Mouse (Mus musculus) thymus, adult 2 months (tissue): ENCODE measurements around the gene Fam174b. TPM values are rescaled to one million over a fixed set of nuclear protein-coding genes. Genes with fewer than 3 reads are reported as not detected.

Experiments
- DNase-seq: peaks from one replicate; pipeline ENCODE4 v3.0.0; 2021
- H3K27ac ChIP-seq: fragments of 200-500 bp; 2 replicates; pipeline ENCODE4 v1.5.1; 2012; ENCODE audit warnings: low read length, control low read depth; ENCODE audit not compliant: control insufficient read depth, insufficient read depth
- H3K27me3 ChIP-seq: fragments of 200-500 bp; 2 replicates; pipeline ENCODE4 v1.6.1; 2012; ENCODE audit warnings: mild to moderate bottlenecking, low read length, moderate library complexity, mixed read lengths; ENCODE audit not compliant: control insufficient read depth, insufficient read depth
- H3K36me3 ChIP-seq: fragments of 200-500 bp; 2 replicates; pipeline ENCODE4 v1.6.1; 2012; ENCODE audit warnings: mild to moderate bottlenecking, low read length, moderate library complexity; ENCODE audit not compliant: control insufficient read depth, insufficient read depth
- H3K4me1 ChIP-seq: fragments of 200-500 bp; replicated peaks from 2 replicates; pipeline ENCODE4 v1.6.1; 2012; ENCODE audit warnings: low read length; ENCODE audit not compliant: control insufficient read depth, insufficient read depth
- H3K4me3 ChIP-seq: fragments of 200-500 bp; 2 replicates; pipeline ENCODE4 v1.5.1; 2012; ENCODE audit warnings: mild to moderate bottlenecking, low read length, control low read depth, moderate library complexity; ENCODE audit not compliant: control insufficient read depth, insufficient read depth
- CTCF ChIP-seq: fragments of 200-500 bp; IDR thresholded peaks from 2 replicates; pipeline ENCODE4 v1.5.1; 2012; ENCODE audit warnings: mild to moderate bottlenecking, control low read depth, low read length, moderate library complexity, borderline replicate concordance; ENCODE audit not compliant: control insufficient read depth, poor library complexity, insufficient read depth; ENCODE audit errors: extremely low read depth
- POLR2A ChIP-seq: fragments of 200-500 bp; IDR thresholded peaks from 2 replicates; pipeline ENCODE4 v1.6.1; 2012; ENCODE audit warnings: mild to moderate bottlenecking, low read length, control low read depth, moderate library complexity; ENCODE audit not compliant: control insufficient read depth, poor library complexity, insufficient read depth; ENCODE audit errors: extremely low read depth
- WGBS: fragments of 180-500 bp; shearing (Covaris S2); methylation state at CpG from one replicate; pipeline ENCODE4 v1.1.7; 2018; 5-methylcytosine and 5-hydroxymethylcytosine counted together
- polyA plus RNA-seq: library from polyadenylated mRNA; depleted of rRNA; stranded (reverse); fragments of >200 nt; gene quantifications from 2 replicates; pipeline ENCODE4 v1.2.3, GENCODE M21; 2012; rRNA removed

Gene Fam174b
- polyA plus RNA-seq, 1 experiment, result 13.2 TPM

DNA sequence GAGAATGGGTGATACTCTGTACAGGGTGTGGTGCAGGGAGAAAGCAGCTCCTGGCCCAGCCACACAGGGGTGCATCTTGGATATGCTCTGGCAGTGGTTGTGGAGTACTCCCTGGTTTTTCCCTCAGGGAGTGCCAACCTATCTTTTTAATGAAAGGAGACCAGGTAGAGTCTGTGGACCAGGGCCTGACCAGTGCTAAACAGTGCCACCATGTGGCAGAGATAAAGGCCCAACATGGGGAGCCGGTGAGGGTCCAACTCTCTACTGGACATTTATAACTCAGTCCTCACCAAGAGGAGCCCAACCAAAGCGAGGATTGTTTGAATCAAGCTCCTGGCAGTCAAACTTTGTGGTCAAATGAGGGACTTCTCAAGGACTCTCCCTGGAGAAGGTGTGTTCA is 69.2 kb downstream of the Fam174b start:
- TF ChIP-seq CTCF, result no peak
- no peak for TF ChIP-seq POLR2A
- 40% methylated on average over 2 of the region's 2 CpGs for WGBS
- Histone ChIP-seq H3K4me3 (no peak overlapping the region), H3K27me3 (no peaks in the 10 kb centered on the region), H3K4me1 (no peaks in the 10 kb centered on the region), H3K36me3 (no peaks in the 10 kb centered on the region), H3K27ac (no peak overlapping the region)
- no peak for DNase-seq

DNA sequence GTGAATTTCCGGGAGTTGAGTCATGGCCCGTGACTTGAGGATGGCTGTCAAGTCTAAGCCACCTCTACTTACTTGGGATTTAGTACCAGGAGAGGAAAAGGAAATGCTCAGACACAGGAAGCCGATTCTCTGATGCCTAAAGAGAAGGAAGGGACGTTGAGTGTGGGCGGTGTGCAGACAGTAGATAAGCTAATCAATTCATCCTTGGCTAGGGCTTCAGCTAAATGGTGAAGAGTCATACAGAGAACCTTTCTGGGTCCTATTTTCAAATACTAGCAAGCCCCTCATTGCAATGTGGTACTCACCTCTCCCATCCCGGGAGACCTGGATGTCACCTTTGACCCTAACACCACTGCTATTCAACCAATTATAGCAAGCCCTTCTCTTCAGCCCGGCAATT is 71.3 kb downstream of the Fam174b start:
- WGBS, result 55% methylated on average over 7 of the region's 7 CpGs
- Histone ChIP-seq H3K4me1 (no peaks in the 10 kb centered on the region), H3K36me3 (no peaks in the 10 kb centered on the region), H3K27me3 (no peaks in the 10 kb centered on the region), H3K4me3 (no peak overlapping the region), H3K27ac (no peak overlapping the region)
- no peak for DNase-seq
- TF ChIP-seq POLR2A (no peak), CTCF (no peak)

DNA sequence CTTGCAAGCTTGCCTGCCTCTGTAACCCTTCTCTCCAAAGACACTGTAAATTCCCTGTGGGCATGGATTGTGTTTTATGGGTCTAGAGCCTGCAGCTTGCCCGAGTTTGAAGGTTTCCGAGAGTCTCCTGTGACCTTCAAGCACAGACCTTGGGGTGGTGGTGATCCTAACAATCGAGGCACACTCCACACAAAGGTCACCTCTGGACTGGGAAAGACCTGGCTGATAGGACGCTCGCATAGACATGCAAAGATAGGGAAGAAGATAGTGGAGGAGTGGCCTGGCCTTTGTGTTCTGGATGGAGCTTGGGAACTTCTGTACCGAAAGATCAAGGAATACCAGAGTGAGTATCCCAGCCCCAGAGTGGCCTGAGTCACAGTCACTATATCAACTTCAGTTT is 72.1 kb downstream of the Fam174b start:
- no peak for DNase-seq
- no peak for TF ChIP-seq CTCF
- TF ChIP-seq POLR2A, result no peak
- WGBS, result 80% methylated on average over 6 of the region's 6 CpGs
- H3K4me3 ChIP-seq, result no peak overlapping the region
- no peaks in the 10 kb centered on the region for H3K27me3 ChIP-seq
- H3K27ac ChIP-seq, result no peak overlapping the region
- H3K36me3 ChIP-seq, result no peaks in the 10 kb centered on the region
- no peaks in the 10 kb centered on the region for H3K4me1 ChIP-seq

DNA sequence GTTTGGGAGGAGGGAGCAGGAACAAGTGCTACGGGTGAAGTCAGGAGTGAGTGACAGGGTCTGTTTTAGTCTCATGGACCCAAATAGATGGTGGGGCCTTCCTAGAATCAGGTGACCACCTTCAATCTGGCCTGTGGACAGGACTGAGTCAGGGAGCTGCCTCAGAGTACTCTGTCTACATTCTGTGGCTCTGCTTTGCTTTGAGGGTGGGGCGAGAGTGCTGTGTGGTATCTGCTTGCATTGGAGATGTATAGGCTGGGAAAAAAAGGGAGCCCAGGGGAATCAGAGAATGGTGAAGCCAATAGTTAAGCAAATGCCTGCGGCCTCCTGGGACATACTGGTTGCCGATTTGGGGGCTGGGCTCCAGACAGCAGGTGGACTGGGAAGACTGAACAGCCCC is 73.8 kb downstream of the Fam174b start:
- no peak overlapping the region for H3K27ac ChIP-seq
- no peak overlapping the region for H3K4me3 ChIP-seq
- no peak for TF ChIP-seq POLR2A
- TF ChIP-seq CTCF, result no peak
- 91% methylated on average over 4 of the region's 4 CpGs for WGBS
- H3K27me3 ChIP-seq, result no peaks in the 10 kb centered on the region
- no peaks in the 10 kb centered on the region for H3K4me1 ChIP-seq
- no peak for DNase-seq
- no peaks in the 10 kb centered on the region for H3K36me3 ChIP-seq

DNA sequence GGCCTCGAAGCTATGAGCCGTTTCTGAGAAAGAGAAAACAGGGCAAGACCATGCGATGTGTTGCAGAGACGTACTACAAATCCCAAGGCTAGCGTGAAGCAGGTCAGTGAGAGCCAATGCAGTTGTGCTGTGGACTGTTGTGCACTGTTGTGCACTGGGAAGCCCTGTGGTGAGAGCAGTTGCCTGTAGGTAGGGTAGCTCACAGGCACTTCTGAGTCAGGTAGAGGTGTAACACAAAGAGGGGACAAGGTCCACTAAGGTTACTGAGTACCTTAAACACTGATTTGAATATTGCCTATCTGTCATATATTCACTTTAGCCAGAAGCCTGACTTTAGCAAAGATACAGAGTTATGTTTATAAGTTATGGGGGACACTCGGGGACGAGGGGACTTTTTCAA is 74.4 kb downstream of the Fam174b start:
- TF ChIP-seq POLR2A (no peak), CTCF (no peak)
- H3K4me3 ChIP-seq, result no peak overlapping the region

DNA sequence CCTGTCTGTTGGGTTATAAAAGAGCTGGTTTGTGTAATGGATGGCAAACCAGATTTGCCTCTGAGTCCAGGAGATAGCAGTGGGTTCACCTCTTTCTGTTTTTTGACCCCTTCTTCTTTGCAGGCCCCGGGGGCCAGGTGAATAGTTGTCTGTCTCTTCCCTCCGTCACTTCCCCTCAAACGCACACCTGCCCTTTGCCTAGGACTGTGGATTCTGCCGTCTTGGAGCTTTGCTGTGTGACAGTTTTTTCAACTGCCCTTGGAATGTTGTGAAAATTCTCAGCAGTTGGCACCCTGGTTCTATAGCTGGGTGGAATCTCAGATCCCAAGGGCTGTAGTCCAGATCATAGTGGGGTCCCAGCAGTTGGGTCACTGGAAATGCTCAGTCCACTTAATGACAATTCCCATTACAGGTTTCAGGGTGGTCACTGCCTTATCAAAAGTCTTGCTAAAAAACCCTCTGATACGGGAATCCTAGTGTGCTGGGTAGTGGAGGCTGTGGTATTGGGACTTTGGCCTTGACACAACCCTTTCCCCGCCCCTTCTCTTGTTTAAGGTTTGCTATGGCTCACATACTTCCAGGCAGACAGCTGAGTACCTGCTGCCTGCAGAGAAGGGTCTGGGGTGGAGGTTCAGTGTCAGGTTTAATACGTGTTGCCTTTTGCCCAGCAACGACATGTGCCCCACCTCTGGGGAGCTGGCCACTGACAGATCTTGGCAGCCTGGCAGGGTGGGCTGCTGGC is 76.3 kb downstream of the Fam174b start:
- H3K4me3 ChIP-seq, result no peak overlapping the region
- 91% methylated on average over 8 of the region's 8 CpGs for WGBS
- TF ChIP-seq POLR2A (no peak), CTCF (no peak)
- H3K27ac ChIP-seq, result no peak overlapping the region
- no peaks in the 10 kb centered on the region for H3K36me3 ChIP-seq
- DNase-seq, result no peak
- no peaks in the 10 kb centered on the region for H3K4me1 ChIP-seq
- no peaks in the 10 kb centered on the region for H3K27me3 ChIP-seq

More for the DNA sequence above, 74.4 kb downstream of the Fam174b start:
- Histone ChIP-seq H3K27ac (no peak overlapping the region), H3K27me3 (no peaks in the 10 kb centered on the region), H3K4me1 (no peaks in the 10 kb centered on the region), H3K36me3 (no peaks in the 10 kb centered on the region)
- 97% methylated on average over 7 of the region's 7 CpGs for WGBS
- no peak for DNase-seq

DNA sequence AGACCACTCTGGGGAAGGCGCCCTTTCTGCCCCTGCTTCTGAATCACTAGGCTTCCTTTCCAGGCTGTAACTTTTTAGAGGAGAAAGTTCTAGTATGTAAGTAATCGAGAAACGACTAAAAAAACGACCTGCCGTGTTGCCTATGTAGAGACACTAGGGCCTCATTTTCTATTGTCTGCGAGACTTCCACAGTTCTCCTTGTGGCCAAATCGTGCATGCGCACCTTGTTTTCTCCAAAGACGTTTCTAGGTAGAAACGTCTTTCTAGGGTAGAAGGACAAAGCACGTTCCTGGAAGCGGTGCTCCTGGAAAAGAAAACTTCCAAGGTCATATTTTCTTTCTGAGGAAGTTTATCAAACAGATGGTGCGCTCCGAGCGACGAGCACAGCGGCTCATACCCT is 79.3 kb downstream of the Fam174b start:
- Histone ChIP-seq H3K27ac (no peak overlapping the region), H3K4me3 (no peak overlapping the region), H3K4me1 (no peaks in the 10 kb centered on the region), H3K27me3 (no peaks in the 10 kb centered on the region), H3K36me3 (no peaks in the 10 kb centered on the region)
- TF ChIP-seq POLR2A (no peak), CTCF (no peak)
- 83% methylated on average over 17 of the region's 17 CpGs for WGBS
- DNase-seq, result no peak

Other genes with a start within 250 kb of the Fam174b start
- 84.9 and 88.1 TPM in 2 replicates for gene Chd2, start 198.5 kb upstream of the Fam174b start, polyA plus RNA-seq